Mouse (Mus musculus) adrenal gland, adult (tissue): Measurements from ENCODE around the gene Ccdc137.

Source experiments
- DNase-seq, 2 experiments: peaks; one replicate each; pipeline ENCODE4 v3.0.0; 2022 to 2023; ENCODE audit warnings: low spot score in 1 of 2; ENCODE audit not compliant: inconsistent age in 2 of 2

Ccdc137 gene

GRCm38 (mm10) chr11:120497436-120497835 is 39.5 kb downstream of the Ccdc137 start:
- peak; percentile 90 to 94 for DNase-seq

DNA sequence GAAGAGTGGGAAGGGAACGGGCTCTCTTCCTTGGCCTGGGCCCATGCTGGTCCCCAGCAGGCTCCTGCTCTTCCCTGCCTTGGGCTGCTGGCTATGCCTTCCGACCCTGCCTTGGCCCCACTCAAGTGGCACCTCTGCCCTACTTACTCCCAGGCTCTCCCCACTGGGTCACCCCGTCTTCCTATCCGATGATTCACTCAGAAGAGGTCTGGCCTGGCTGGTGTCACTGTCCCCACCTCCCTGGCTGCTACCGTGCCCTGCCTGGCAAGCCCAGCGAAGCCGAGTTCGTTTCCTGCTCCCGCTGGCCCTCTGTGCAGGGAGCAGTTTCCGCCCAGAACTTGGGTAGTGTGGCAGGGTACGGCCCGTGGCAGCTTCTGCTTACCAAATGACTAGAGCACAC is 40.3 kb downstream of the Ccdc137 start:
- DNase-seq = peak; percentile 80 to 82

GRCm38 (mm10) chr11:120498891-120499290 is 41.0 kb downstream of the Ccdc137 start:
- no peak for DNase-seq

GRCm38 (mm10) chr11:120499894-120500293 is 42.0 kb downstream of the Ccdc137 start:
- no peak for DNase-seq

GRCm38 (mm10) chr11:120500357-120500756 is 42.4 kb downstream of the Ccdc137 start:
- DNase-seq = peak in 1 of 2 experiments; percentile 66

GRCm38 (mm10) chr11:120501018-120501417 is 43.1 kb downstream of the Ccdc137 start:
- peak in 1 of 2 experiments; percentile 33 for DNase-seq

DNA sequence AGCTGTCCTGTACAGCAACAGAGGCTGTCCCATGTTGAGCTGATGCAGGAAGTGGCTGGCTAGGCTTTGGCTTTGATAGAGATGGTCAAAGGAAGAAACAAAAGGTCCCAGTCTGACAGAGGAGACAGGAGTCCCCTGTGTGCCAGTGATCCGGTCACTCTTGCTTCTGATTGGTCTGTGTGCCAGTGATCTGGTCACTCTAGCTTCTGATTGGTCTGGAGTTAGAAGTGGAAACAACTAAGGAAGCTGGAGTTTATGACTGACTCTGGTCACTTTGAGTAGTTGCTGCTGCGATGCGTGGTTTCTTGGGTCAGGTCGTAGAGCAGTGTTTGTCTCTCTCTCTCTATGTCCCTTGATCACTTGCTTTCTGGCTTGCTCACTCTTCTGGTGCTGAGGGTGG is 43.8 kb downstream of the Ccdc137 start:
- DNase-seq = peak in 1 of 2 experiments; percentile 29

GRCm38 (mm10) chr11:120505661-120506060 is 47.7 kb downstream of the Ccdc137 start:
- no peak for DNase-seq

- peak in 1 of 2 experiments; percentile 55 for DNase-seq
Measured at GRCm38 (mm10) chr11:120506899-120507298, 49.0 kb downstream of the Ccdc137 start.

GRCm38 (mm10) chr11:120507611-120508289 is 49.8 kb downstream of the Ccdc137 start:
- peak in 1 of 2 experiments; percentile 44 for DNase-seq

DNA sequence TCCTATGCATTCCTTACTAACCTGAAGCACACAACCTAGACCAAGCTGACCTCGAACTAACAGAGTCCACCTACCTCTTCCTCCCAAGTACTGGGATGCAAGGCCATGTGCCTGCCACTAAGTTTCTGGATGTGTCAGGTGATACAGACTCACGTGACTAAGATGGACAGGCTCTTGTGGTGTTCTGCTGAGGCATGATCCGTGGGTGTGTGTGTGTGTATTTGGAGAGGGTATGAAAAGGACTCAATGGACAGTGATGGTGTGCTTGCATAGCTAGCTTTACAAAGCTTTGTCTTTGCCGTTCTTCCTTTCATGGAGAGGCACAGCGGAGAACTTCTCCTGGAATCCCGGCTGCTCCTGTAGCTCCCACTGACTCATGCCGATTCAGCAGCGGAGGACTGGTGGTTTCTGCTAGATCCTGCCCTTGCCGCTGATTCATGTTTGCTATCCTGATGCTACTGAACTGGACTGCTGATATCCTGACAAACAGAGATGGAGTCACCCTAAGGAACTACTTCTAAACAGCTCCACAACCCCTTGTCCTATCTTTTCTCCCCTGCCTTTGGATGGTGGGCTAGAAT is 50.5 kb downstream of the Ccdc137 start:
- DNase-seq = peak; percentile 55 to 57

GRCm38 (mm10) chr11:120509940-120510339 is 52.0 kb downstream of the Ccdc137 start:
- no peak for DNase-seq

- DNase-seq = no peak
Measured at GRCm38 (mm10) chr11:120510375-120511030, 52.6 kb downstream of the Ccdc137 start.

DNA sequence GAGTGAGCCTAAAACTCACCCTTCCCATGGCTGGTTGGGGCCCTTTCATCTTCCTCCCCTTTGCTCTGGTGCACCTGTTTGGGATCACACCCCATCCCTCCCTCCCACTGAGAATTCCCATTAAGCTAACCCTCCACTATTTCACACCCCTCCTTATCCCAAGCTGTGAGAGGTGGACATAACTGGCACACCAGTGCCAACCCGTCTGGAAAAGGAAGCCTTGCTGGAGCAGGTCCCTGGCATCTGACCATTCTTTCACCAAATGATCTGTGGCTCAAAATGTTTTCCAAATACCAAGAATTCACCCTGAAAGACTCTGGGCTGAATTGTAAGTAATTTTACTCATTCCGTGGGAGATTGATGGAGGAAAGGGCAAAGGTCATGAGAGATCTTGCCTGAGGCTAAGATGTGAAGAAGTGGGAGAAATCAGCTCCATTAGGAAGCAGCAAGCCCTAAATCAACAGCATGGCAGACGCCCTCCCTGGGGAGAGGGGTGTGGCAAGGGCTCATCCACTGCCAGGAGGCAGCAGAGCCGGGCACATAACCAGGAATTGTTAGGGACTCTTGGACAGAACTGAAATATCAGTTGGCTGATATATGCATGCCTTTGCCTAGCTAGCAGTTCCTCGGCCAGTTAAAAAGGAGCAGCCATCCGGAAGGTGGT is 55.0 kb downstream of the Ccdc137 start:
- DNase-seq = no peak
